Mouse (Mus musculus) heart, postnatal 0 days (tissue): ENCODE results near the gene Anp32e.

Experiments used
- CTCF ChIP-seq: IDR thresholded peaks from 2 replicates; pipeline ENCODE4 v1.5.1; 2016; ENCODE audit warnings: antibody characterized with exemption, control low read depth, low read depth
- EP300 ChIP-seq: IDR thresholded peaks from 2 replicates; pipeline ENCODE4 v1.6.1; 2016; ENCODE audit warnings: antibody characterized with exemption, low read depth

GRCm38 (mm10) chr3:95932157-95932556, 3.1 kb downstream of the Anp32e start:
- TF ChIP-seq CTCF, result no peak
- TF ChIP-seq EP300, result no peak
